Mouse (Mus musculus) embryonic facial prominence, embryonic 11.5 days (tissue): ENCODE results near the gene Ksr1. TPM values are rescaled to one million over a fixed set of nuclear protein-coding genes. Genes with fewer than 3 reads are reported as not detected.

Source experiments
- ATAC-seq: fragments of 200-750 bp; cut with Nextera tagmentation; replicated peaks from 2 replicates; pipeline ENCODE4 v1.8.0; 2017; ENCODE audit warnings: low read depth; ENCODE audit not compliant: insufficient number of reproducible peaks, low FRiP score, low TSS enrichment
- DNase-seq: peaks from one replicate; pipeline ENCODE4 v3.0.0-alpha.2; 2015; ENCODE audit warnings: low spot score
- H3K27ac ChIP-seq: fragments of 300-500 bp; sonication (generic); replicated peaks from 2 replicates; pipeline ENCODE4 v1.5.1; 2014; ENCODE audit warnings: mild to moderate bottlenecking, low read depth, low read length, control low read depth
- H3K27me3 ChIP-seq: fragments of 300-500 bp; sonication (generic); 2 replicates; pipeline ENCODE4 v1.6.1; 2014; ENCODE audit warnings: mild to moderate bottlenecking, low read length, moderate library complexity, mixed read lengths; ENCODE audit not compliant: control insufficient read depth, insufficient read depth
- H3K36me3 ChIP-seq: fragments of 300-500 bp; sonication (generic); replicated peaks from 2 replicates; pipeline ENCODE4 v1.6.1; 2014; ENCODE audit warnings: low read depth, mild to moderate bottlenecking, low read length, moderate library complexity, mixed read lengths; ENCODE audit not compliant: control insufficient read depth, insufficient read depth
- H3K4me1 ChIP-seq: fragments of 300-500 bp; sonication (generic); 2 replicates; pipeline ENCODE4 v1.6.1; 2014; ENCODE audit warnings: low read length, mixed read lengths; ENCODE audit not compliant: control insufficient read depth, insufficient read depth
- H3K4me2 ChIP-seq: fragments of 300-500 bp; sonication (generic); 2 replicates; pipeline ENCODE4 v1.6.1; 2014; ENCODE audit warnings: low read depth, mild to moderate bottlenecking, control low read depth, low read length, moderate library complexity
- H3K4me3 ChIP-seq: fragments of 300-500 bp; sonication (generic); 2 replicates; pipeline ENCODE4 v1.5.1; 2014; ENCODE audit warnings: low read depth, low read length, control low read depth
- H3K9ac ChIP-seq: fragments of 300-500 bp; sonication (generic); replicated peaks from 2 replicates; pipeline ENCODE4 v1.6.1; 2014; ENCODE audit warnings: mild to moderate bottlenecking, control low read depth, low read length
- H3K9me3 ChIP-seq: fragments of 300-500 bp; sonication (generic); replicated peaks from 2 replicates; pipeline ENCODE4 v1.6.1; 2016; ENCODE audit warnings: mild to moderate bottlenecking, low read length, inconsistent platforms, mixed read lengths; ENCODE audit not compliant: control insufficient read depth
- WGBS: fragments of 180-500 bp; shearing (Covaris S2); extraction: QIAGEN DNeasy Blood & Tissue Kit; methylation state at CpG from one replicate; pipeline ENCODE4 v1.1.7; 2014; 5-methylcytosine and 5-hydroxymethylcytosine counted together
- polyA plus RNA-seq: library from polyadenylated mRNA; unstranded; fragments of >200 nt; fragmentation: Nextera tagmentation; extraction: Ambion mirVana; gene quantifications from 2 replicates; pipeline ENCODE4 v1.2.1, GENCODE M21; 2014

Ksr1 gene
- polyA plus RNA-seq, 1 experiment from 2014 or later = 2.9 TPM

DNA sequence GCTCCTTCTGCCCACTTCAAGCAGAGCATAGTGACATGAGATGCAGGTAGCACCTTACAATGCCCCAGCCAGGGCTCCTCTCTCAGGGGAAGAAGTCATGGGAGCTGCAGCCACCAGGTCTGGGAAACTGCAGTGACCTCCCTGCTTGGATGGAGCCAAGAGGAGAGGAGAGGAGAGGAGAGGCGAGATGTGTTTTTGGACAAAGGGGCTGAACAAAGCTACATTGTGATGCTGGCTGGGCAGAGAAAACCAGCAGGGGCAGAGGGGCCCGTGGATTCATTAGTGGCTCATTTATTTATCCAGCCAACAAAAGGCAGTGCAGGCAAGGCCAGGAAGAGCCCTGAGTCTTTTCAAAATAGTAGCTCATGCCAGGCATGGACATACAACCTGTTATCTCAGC, 50.5 kb downstream of the Ksr1 start:
- Histone ChIP-seq H3K27ac (no peak overlapping the region; the same call in 1 of the 2 replicates), H3K4me1 (no peaks in the 10 kb centered on the region; the same call in 1 of the 2 replicates), H3K4me3 (no peak overlapping the region), H3K27me3 (no peaks in the 10 kb centered on the region), H3K36me3 (no peaks in the 10 kb centered on the region), H3K9ac (peak overlapping the region; percentile 32; the same call in 1 of the 2 replicates), H3K4me2 (no peak overlapping the region), H3K9me3 (no peaks in the 10 kb centered on the region)
- WGBS = 7% methylated on average over 2 of the region's 2 CpGs
- no peak for ATAC-seq
- DNase-seq = peak; percentile 18

- Histone ChIP-seq H3K9me3 (no peaks in the 10 kb centered on the region), H3K9ac (no peak overlapping the region), H3K4me2 (no peak overlapping the region), H3K4me3 (no peak overlapping the region), H3K27me3 (no peaks in the 10 kb centered on the region), H3K36me3 (no peaks in the 10 kb centered on the region), H3K27ac (no peak overlapping the region), H3K4me1 (no peaks in the 10 kb centered on the region; the same call in 1 of the 2 replicates)
- WGBS = 48% methylated on average over 5 of the region's 5 CpGs
- no peak for ATAC-seq
- no peak for DNase-seq
Measured at GRCm38 (mm10) chr11:79094727-79095126, 51.5 kb downstream of the Ksr1 start.

DNA sequence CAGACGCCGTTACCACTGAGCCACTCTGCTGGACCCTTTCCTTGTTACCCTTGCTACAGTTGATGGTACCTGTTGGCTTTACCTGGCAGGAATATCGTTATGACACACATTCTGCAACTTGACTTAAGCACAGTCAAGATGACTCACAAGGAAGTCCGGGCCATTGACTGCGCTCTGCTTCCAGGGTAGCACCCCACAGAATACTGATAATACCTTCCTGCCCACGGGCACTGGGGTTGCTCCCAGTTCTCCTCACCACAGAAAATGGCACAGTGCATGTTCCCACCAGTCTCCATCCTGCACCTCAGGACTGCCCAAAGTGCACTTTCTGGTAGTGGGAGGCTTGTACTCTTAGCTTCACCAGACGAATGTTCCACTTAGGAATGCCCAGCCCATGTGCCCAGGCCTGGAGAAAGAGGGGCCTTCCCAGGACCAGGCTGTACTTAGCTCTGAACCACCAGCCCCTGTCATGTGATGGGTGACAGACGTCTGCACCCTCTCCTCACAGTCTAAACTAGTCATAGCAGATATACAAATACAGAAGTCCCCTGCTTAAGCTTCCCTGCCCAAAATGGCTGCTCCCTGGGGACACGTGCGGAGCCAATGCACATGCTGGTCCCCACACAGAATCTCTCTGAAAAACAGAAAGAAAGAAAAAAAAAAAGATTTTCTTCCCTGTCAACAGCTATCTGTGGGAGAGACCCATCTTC, 52.1 kb downstream of the Ksr1 start:
- no peak for DNase-seq
- Histone ChIP-seq H3K27ac (no peak overlapping the region), H3K4me1 (no peaks in the 10 kb centered on the region; the same call in 1 of the 2 replicates), H3K27me3 (no peaks in the 10 kb centered on the region), H3K36me3 (no peaks in the 10 kb centered on the region), H3K9ac (no peak overlapping the region), H3K4me2 (no peak overlapping the region), H3K4me3 (no peak overlapping the region), H3K9me3 (no peaks in the 10 kb centered on the region)
- 81% methylated on average over 10 of the region's 10 CpGs for WGBS
- no peak for ATAC-seq

GRCm38 (mm10) chr11:79093386-79093906, 52.8 kb downstream of the Ksr1 start:
- no peak overlapping the region for H3K9ac ChIP-seq
- no peak for DNase-seq
- no peak for ATAC-seq
- WGBS = 77% methylated on average over 15 of the region's 15 CpGs
- H3K27me3 ChIP-seq = no peaks in the 10 kb centered on the region
- no peaks in the 10 kb centered on the region for H3K36me3 ChIP-seq
- no peaks in the 10 kb centered on the region for H3K9me3 ChIP-seq
- no peak overlapping the region for H3K4me3 ChIP-seq
- H3K4me2 ChIP-seq = no peak overlapping the region
- no peak overlapping the region for H3K27ac ChIP-seq
- no peaks in the 10 kb centered on the region for H3K4me1 ChIP-seq

- H3K36me3 ChIP-seq = no peaks in the 10 kb centered on the region
- no peak overlapping the region for H3K27ac ChIP-seq
- ATAC-seq (no peak), DNase-seq (no peak)
- no peak overlapping the region for H3K4me2 ChIP-seq
- no peaks in the 10 kb centered on the region for H3K4me1 ChIP-seq
- 82% methylated on average over 7 of the region's 7 CpGs for WGBS
- no peaks in the 10 kb centered on the region for H3K27me3 ChIP-seq
- H3K9ac ChIP-seq = no peak overlapping the region
- no peak overlapping the region for H3K4me3 ChIP-seq
- H3K9me3 ChIP-seq = no peaks in the 10 kb centered on the region
Measured at GRCm38 (mm10) chr11:79092802-79093201, 53.4 kb downstream of the Ksr1 start.

DNA sequence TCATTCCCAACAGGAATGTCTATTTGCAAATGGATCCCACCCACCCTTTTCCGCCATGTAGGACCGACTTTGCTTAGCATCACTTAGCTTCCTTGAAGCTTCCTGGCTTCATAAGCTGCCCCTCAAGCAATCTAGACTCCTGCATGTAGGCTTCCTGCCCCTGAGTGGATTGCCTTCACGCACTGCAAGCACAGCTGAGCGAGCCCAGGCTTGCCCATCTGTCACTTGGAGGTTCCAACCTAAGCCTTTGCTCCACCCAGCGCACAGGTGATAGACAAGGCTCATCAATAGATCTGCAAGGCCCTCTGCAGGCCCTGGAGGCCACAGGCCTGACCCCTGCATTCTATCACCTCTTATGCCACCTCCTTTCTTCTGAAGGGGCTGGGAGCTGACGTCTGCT, 54.0 kb downstream of the Ksr1 start:
- WGBS = 94% methylated on average over 6 of the region's 6 CpGs
- ATAC-seq = no peak
- no peaks in the 10 kb centered on the region for H3K27me3 ChIP-seq
- no peak overlapping the region for H3K9ac ChIP-seq
- H3K9me3 ChIP-seq = no peaks in the 10 kb centered on the region
- no peak overlapping the region for H3K4me2 ChIP-seq
- H3K27ac ChIP-seq = no peak overlapping the region
- DNase-seq = no peak
- no peaks in the 10 kb centered on the region for H3K36me3 ChIP-seq
- H3K4me1 ChIP-seq = no peaks in the 10 kb centered on the region
- no peak overlapping the region for H3K4me3 ChIP-seq

- Histone ChIP-seq H3K9ac (no peak overlapping the region), H3K27me3 (no peaks in the 10 kb centered on the region), H3K27ac (no peak overlapping the region), H3K4me1 (no peaks in the 10 kb centered on the region), H3K4me2 (no peak overlapping the region), H3K36me3 (no peaks in the 10 kb centered on the region), H3K9me3 (no peaks in the 10 kb centered on the region), H3K4me3 (no peak overlapping the region)
- ATAC-seq (no peak), DNase-seq (no peak)
- 73% methylated on average over 1 of the region's 1 CpGs for WGBS
Measured at GRCm38 (mm10) chr11:79089756-79090155, 56.5 kb downstream of the Ksr1 start.

DNA sequence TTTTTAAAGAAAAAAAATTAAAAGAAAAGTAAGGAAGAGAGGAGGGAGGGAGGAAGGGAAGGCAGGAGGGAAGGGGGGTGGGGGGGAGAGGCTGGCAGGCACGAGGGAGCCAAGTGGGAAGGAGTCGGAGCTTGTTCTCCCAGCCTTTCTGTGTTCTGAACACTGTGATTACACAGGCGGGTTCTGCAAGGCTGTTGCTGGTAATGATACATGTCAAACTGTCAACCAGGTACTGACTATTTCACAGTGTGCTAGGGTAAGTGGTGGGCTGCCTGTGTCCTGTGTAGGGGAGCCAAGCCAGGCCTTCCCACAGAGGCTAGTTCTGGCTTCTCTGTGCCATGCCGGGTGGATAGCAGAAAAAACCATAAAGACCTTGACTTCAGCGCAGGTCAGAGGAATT, 57.2 kb downstream of the Ksr1 start:
- ATAC-seq = no peak
- H3K9ac ChIP-seq = no peak overlapping the region
- H3K27ac ChIP-seq = no peak overlapping the region
- no peak overlapping the region for H3K4me2 ChIP-seq
- WGBS = 63% methylated on average over 5 of the region's 5 CpGs
- no peak overlapping the region for H3K4me3 ChIP-seq
- no peaks in the 10 kb centered on the region for H3K9me3 ChIP-seq
- DNase-seq = no peak
- no peaks in the 10 kb centered on the region for H3K27me3 ChIP-seq
- no peaks in the 10 kb centered on the region for H3K36me3 ChIP-seq
- no peaks in the 10 kb centered on the region for H3K4me1 ChIP-seq
